Mouse (Mus musculus) megakaryocyte progenitor cell, adult 5-6 weeks (primary cell): ENCODE data around the gene Btbd35f7. TPM values are rescaled to one million over a fixed set of nuclear protein-coding genes. Genes with fewer than 3 reads are reported as not detected.
"Not testable (repeated sequence)": the region's sequence is repeated elsewhere in the genome, so short reads cannot be mapped to it uniquely, and the experiment has no call there.

Source experiments
- ATAC-seq: replicated peaks from 2 replicates; pipeline ENCODE4 v1.8.0; 2016; ENCODE audit warnings: mild to moderate bottlenecking, moderate TSS enrichment, inconsistent platforms; ENCODE audit not compliant: poor library complexity
- total RNA-seq, 2 experiments: library from RNA; stranded (forward) in 1 of 2; stranded (reverse) in 1 of 2; fragments of 157-497, 149-512 nt in 1 of 2; fragments of 200-1000 nt in 1 of 2; gene quantifications; 2 replicates each; pipeline versions ENCODE4 v1.2.3 to v1.2.4; 2015 to 2017

The Btbd35f7 gene
- total RNA-seq (2015) (not detected in 2 replicates), total RNA-seq (2017) (not detected in 2 replicates)

DNA sequence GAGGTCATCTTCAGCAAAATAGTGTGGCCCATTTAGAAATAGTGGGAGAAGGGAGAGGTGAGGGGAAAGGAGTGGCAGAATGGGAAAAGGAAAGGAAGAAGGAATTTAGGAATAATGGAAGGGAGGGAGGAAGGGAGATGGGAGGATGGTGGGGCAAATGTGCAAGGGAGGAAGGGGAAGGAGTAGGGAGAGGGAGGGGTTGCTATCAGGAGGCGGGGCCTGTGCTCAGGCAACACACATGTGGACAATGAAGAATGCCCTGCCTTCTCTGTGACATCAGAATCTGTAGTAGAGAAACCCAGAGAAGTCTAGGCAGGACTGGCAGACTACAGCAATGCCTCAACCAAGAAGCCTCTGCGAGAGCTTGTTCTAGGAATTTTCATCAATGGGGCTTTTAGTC lies at the start of gene Btbd35f7:
Gene Btbd35f7 (plus strand): TSS at position 301 of the 400 bp plus-strand sequence.
- not testable (repeated sequence) for ATAC-seq

Other genes starting within 250 kb of the Btbd35f7 start
- gene Mycs, start 199.8 kb upstream of the Btbd35f7 start, total RNA-seq (2015): not detected in 2 replicates
- gene Mycs, start 199.8 kb upstream of the Btbd35f7 start, total RNA-seq (2017): not detected in 2 replicates